Mouse (Mus musculus) G1E (cell line): ENCODE results near the gene Itgb2l. TPM values are rescaled to one million over a fixed set of nuclear protein-coding genes. Genes with fewer than 3 reads are reported as not detected.

ENCODE experiments used
- ATAC-seq: 2 replicates; pipeline ENCODE4 v1.8.0; 2016; ENCODE audit warnings: mild to moderate bottlenecking; ENCODE audit not compliant: insufficient number of reproducible peaks, poor library complexity, low FRiP score, severe bottlenecking; ENCODE audit errors: extremely low read depth
- DNase-seq: peaks from one replicate; pipeline ENCODE4 v3.0.0; 2012; ENCODE audit warnings: low spot score
- H3K27me3 ChIP-seq: 2 replicates; pipeline ENCODE4 v1.6.1; 2012; ENCODE audit warnings: mild to moderate bottlenecking, low read length, inconsistent platforms; ENCODE audit not compliant: insufficient read depth
- H3K36me3 ChIP-seq: replicated peaks from 2 replicates; pipeline ENCODE3; 2012; ENCODE audit warnings: mild to moderate bottlenecking, inconsistent platforms
- H3K4me1 ChIP-seq: 2 replicates; pipeline ENCODE4 v1.6.1; 2012; ENCODE audit warnings: low read depth, low read length, inconsistent platforms, mixed read lengths; ENCODE audit not compliant: insufficient read depth
- H3K4me3 ChIP-seq: 2 replicates; pipeline ENCODE4 v1.5.1; 2012; ENCODE audit warnings: low read depth, mild to moderate bottlenecking, inconsistent platforms, low read length, moderate library complexity, mixed read lengths
- H3K9me3 ChIP-seq: replicated peaks from 2 replicates; pipeline ENCODE4 v1.6.1; 2012; ENCODE audit warnings: inconsistent platforms
- CTCF ChIP-seq: IDR thresholded peaks from 2 replicates; pipeline ENCODE4 v1.5.1; 2012; ENCODE audit warnings: low read depth, low read length, inconsistent platforms, mixed read lengths
- GATA1 ChIP-seq: IDR thresholded peaks from 2 replicates; pipeline ENCODE4 v1.6.1; 2012; ENCODE audit warnings: borderline replicate concordance, low read length, inconsistent platforms, mixed read lengths
- GATA2 ChIP-seq: IDR thresholded peaks from 2 replicates; pipeline ENCODE4 v1.6.1; 2012; ENCODE audit warnings: low read depth, low read length, inconsistent platforms, borderline replicate concordance
- POLR2AphosphoS5 ChIP-seq: IDR thresholded peaks from 2 replicates; pipeline ENCODE4 v1.6.1; 2012; ENCODE audit warnings: low read depth, low read length, inconsistent platforms; ENCODE audit not compliant: insufficient replicate concordance
- TAL1 ChIP-seq: conservative IDR thresholded peaks from 2 replicates; pipeline ENCODE4 v1.6.1; 2012; ENCODE audit warnings: low read depth, low read length, inconsistent platforms, mixed read lengths
- polyA plus RNA-seq: library from polyadenylated mRNA; stranded (reverse); fragments of >175 nt; gene quantifications from 2 replicates; pipeline ENCODE4 v1.2.3, GENCODE M21; 2012
- total RNA-seq, 2 experiments: library from RNA; stranded (forward) in 1 of 2; stranded (reverse) in 1 of 2; fragments of 200-1000 nt in 1 of 2; fragments of >200 nt in 1 of 2; fragmentation: Nextera tagmentation in 1 of 2; gene quantifications; 2 replicates each; pipeline ENCODE4 v1.2.3; 2014 to 2017

Itgb2l gene
- total and polyA plus RNA-seq, 3 experiments, result 0.16 TPM; not detected in 2

DNA sequence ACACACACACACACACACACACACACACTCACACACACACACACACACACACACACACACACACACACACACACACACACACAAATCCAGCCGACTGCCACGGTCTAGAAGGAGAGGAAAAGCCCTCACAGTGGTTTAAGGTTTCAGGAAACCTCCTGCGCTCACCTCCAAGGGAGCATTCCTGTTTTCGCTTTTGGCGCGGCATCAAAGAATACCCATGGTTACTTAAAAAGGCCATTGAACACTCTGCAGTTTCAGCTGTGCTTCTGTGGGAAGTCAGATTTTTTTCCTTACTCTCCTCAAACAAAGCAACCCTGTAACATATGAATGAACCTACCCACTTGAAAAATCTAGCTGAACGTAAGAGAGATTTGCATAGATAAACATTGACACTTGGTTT, 67.1 kb downstream of the Itgb2l start:
- Histone ChIP-seq H3K27me3 (no peaks in the 10 kb centered on the region), H3K4me1 (no peaks in the 10 kb centered on the region), H3K36me3 (no peaks in the 10 kb centered on the region), H3K9me3 (peaks cover 6% of the 10 kb centered on the region), H3K4me3 (no peak overlapping the region)
- no peak for TF ChIP-seq GATA1
- TF ChIP-seq GATA2, result no peak
- TF ChIP-seq POLR2AphosphoS5, result no peak
- no peak for TF ChIP-seq TAL1
- no peak for TF ChIP-seq CTCF
- ATAC-seq (no peak), DNase-seq (no peak)

DNA sequence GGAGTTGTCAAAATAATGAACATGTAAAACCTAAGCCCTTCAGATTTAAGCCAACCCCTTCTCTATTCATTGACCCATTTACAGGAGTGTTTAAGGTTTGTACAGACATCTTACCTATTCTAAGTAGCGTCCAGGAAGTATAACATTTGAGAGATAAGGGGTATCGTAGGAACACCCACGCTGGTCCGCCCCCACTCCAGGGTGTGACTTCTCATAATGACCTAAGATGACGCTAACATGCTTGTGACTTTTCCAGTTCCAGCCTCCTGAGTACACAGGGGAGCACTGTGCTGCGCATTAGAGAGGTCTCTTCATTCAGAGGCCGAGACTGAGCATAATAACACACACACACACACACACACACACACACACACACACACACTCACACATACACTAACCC, 67.9 kb downstream of the Itgb2l start:
- Histone ChIP-seq H3K9me3 (peaks cover 7% of the 10 kb centered on the region; the same call in 1 of the 2 replicates), H3K36me3 (no peaks in the 10 kb centered on the region), H3K27me3 (no peaks in the 10 kb centered on the region), H3K4me3 (no peak overlapping the region), H3K4me1 (no peaks in the 10 kb centered on the region)
- DNase-seq (no peak), ATAC-seq (no peak)
- TF ChIP-seq TAL1, result no peak
- TF ChIP-seq CTCF, result no peak
- no peak for TF ChIP-seq GATA1

DNA sequence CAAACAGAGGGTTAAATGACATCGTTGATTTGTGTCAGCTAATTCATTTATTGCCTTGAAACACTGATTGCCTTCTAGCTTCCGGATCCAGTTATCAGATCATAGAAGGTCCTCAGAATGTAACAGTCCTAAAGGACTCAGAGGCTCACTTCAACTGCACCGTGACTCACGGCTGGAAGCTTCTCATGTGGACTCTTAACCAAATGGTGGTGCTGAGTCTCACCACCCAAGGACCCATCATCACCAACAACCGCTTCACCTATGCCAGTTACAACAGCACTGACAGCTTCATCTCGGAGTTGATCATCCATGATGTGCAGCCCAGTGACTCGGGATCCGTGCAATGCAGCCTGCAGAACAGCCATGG, 70.7 kb downstream of the Itgb2l start:
- H3K27me3 ChIP-seq, result no peaks in the 10 kb centered on the region
- DNase-seq (no peak), ATAC-seq (no peak)
- no peak overlapping the region for H3K4me3 ChIP-seq
- no peaks in the 10 kb centered on the region for H3K36me3 ChIP-seq
- TF ChIP-seq TAL1 (no peak), CTCF (no peak), GATA1 (no peak), POLR2AphosphoS5 (no peak), GATA2 (no peak)
- peaks cover 7% of the 10 kb centered on the region; the same call in 1 of the 2 replicates for H3K9me3 ChIP-seq
- H3K4me1 ChIP-seq, result no peaks in the 10 kb centered on the region

Other genes with a start within 250 kb of the Itgb2l start
- gene Sh3bgr, start 243.2 kb downstream of the Itgb2l start, total RNA-seq (2014; fragmentation: Nextera tagmentation), result not detected in 2 replicates
- 0.52 TPM in 1 of 2 replicates, not detected in the other for gene Sh3bgr, start 243.2 kb downstream of the Itgb2l start, total RNA-seq (2017)
- not detected in 2 replicates for gene Sh3bgr, start 243.2 kb downstream of the Itgb2l start, polyA plus RNA-seq
- not detected in 2 replicates for gene B3galt5, start 207.8 kb downstream of the Itgb2l start, total RNA-seq (2014; fragmentation: Nextera tagmentation)
- gene B3galt5, start 207.8 kb downstream of the Itgb2l start, total RNA-seq (2017), result 0.12 and 0.16 TPM in 2 replicates
- not detected in 2 replicates for gene B3galt5, start 207.8 kb downstream of the Itgb2l start, polyA plus RNA-seq
- not detected in 2 replicates for gene Pcp4, start 24.0 kb upstream of the Itgb2l start, total RNA-seq (2014; fragmentation: Nextera tagmentation)
- gene Pcp4, start 24.0 kb upstream of the Itgb2l start, total RNA-seq (2017), result not detected in 2 replicates
- gene Pcp4, start 24.0 kb upstream of the Itgb2l start, polyA plus RNA-seq, result not detected in 2 replicates